Mouse (Mus musculus) heart, postnatal 0 days (tissue): ENCODE data around the gene Macc1.

Experiments
- CTCF ChIP-seq: IDR thresholded peaks from 2 replicates; pipeline ENCODE4 v1.5.1; 2016; ENCODE audit warnings: antibody characterized with exemption, control low read depth, low read depth
- EP300 ChIP-seq: IDR thresholded peaks from 2 replicates; pipeline ENCODE4 v1.6.1; 2016; ENCODE audit warnings: antibody characterized with exemption, low read depth

DNA sequence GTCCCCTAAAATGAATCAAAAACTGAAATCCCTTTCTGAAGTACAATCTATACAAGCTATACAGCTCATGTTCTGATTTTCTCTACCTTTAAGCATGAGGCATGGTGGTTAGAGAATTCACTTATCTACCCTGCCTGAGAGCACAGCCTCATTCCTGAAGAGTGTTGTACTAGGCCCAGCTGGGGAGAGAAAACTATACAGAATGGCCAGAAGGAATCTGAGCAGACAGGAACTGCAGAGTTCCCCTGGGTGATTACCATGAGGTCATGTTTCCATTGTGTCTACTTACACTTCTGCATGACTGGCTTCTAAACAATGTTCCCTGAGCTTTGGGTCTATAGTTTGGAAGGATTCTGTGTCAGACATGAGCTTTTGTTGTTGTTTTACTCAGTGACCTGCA is 62.8 kb downstream of the Macc1 start:
- TF ChIP-seq CTCF (no peak), EP300 (no peak)
